In genomic region chr17:24461580-24461979, GRCm38 (mm10) we compare ENCODE assay signal across 9 mouse cellular contexts. TPM values are rescaled to one million over a fixed set of nuclear protein-coding genes. Genes with fewer than 3 reads are reported as not detected.
DNase-seq lines count a peak whose midpoint lies in the region; ATAC-seq and TF ChIP-seq lines count a peak whose summit lies in the region.
"Had no signal": no experiment of that assay in that cellular context is flagged by ENCODE, and none has a peak within 500 bp of the region (broad histone marks: within the 10 kb centered on the region; RNA-seq: fewer than 3 reads in every experiment).

No protein-coding gene starts in this region.

- no peak overlapping the region for H3K27ac ChIP-seq in forebrain, embryonic 14.5 days (ENCODE audit: low read depth, low read length)
- no peak overlapping the region for H3K27ac ChIP-seq in forebrain, embryonic 13.5 days
- H3K27ac ChIP-seq in midbrain, postnatal 0 days (ENCODE audit: low read depth, low read length): no peak overlapping the region
- no peak overlapping the region for H3K27ac ChIP-seq in midbrain, embryonic 10.5 days (replicated peaks)

- no peak for ATAC-seq in forebrain, embryonic 14.5 days
- no peak for ATAC-seq in forebrain, embryonic 13.5 days
- ATAC-seq in midbrain, postnatal 0 days (ENCODE audit: low FRiP score): no peak
- peak; percentile 75; the same call in 1 of the 2 replicates for ATAC-seq in erythroid progenitor cell, adult 5-6 weeks (replicated peaks; ENCODE audit: low FRiP score, poor library complexity, severe bottlenecking)

- H3K4me2 ChIP-seq in forebrain, embryonic 14.5 days (ENCODE audit: low read length): no peak overlapping the region
- H3K4me2 ChIP-seq in forebrain, embryonic 13.5 days: no peak overlapping the region
- no peak overlapping the region for H3K4me2 ChIP-seq in midbrain, postnatal 0 days (ENCODE audit: low read depth, low read length, poor library complexity, severe bottlenecking)

- TF ChIP-seq CTCF in midbrain, postnatal 0 days (IDR thresholded peaks at IDR 0.05): peak; percentile 56

- no peak overlapping the region for H3K9ac ChIP-seq in forebrain, embryonic 14.5 days (ENCODE audit: low read length)
- H3K9ac ChIP-seq in forebrain, embryonic 13.5 days: no peak overlapping the region
- H3K9ac ChIP-seq in midbrain, postnatal 0 days (replicated peaks; ENCODE audit: low read length, poor library complexity, severe bottlenecking): no peak overlapping the region

- H3K4me1 ChIP-seq in forebrain, embryonic 14.5 days (ENCODE audit: control insufficient read depth, insufficient read depth, low read length): no peaks in the 10 kb centered on the region
- no peaks in the 10 kb centered on the region for H3K4me1 ChIP-seq in forebrain, embryonic 13.5 days
- H3K4me1 ChIP-seq in midbrain, postnatal 0 days (ENCODE audit: insufficient read depth, low read length): no peaks in the 10 kb centered on the region
- no peaks in the 10 kb centered on the region for H3K4me1 ChIP-seq in midbrain, embryonic 10.5 days

- no peak overlapping the region for H3K4me3 ChIP-seq in forebrain, embryonic 14.5 days (ENCODE audit: low read depth, low read length)
- no peak overlapping the region for H3K4me3 ChIP-seq in forebrain, embryonic 13.5 days
- no peak overlapping the region for H3K4me3 ChIP-seq in midbrain, postnatal 0 days (ENCODE audit: low read depth, low read length)
- no peak overlapping the region for H3K4me3 ChIP-seq in midbrain, embryonic 10.5 days
- H3K4me3 ChIP-seq: myocyte had no signal

- no peaks in the 10 kb centered on the region for H3K27me3 ChIP-seq in forebrain, embryonic 14.5 days (replicated peaks; ENCODE audit: control insufficient read depth, insufficient read depth, low read length)
- no peaks in the 10 kb centered on the region for H3K27me3 ChIP-seq in forebrain, embryonic 13.5 days
- H3K27me3 ChIP-seq in midbrain, postnatal 0 days (ENCODE audit: insufficient read depth, low read length): no peaks in the 10 kb centered on the region
- no peaks in the 10 kb centered on the region for H3K27me3 ChIP-seq in midbrain, embryonic 10.5 days (ENCODE audit: low read depth, poor library complexity, severe bottlenecking)
- H3K27me3 ChIP-seq in splenic B cell, adult 2 months (ENCODE audit: control insufficient read depth, insufficient read depth, low read length, poor library complexity, severe bottlenecking): no peaks in the 10 kb centered on the region

- H3K9me3 ChIP-seq in forebrain, embryonic 14.5 days (replicated peaks; ENCODE audit: control insufficient read depth, low read length): no peaks in the 10 kb centered on the region
- no peaks in the 10 kb centered on the region for H3K9me3 ChIP-seq in forebrain, embryonic 13.5 days (replicated peaks)
- no peaks in the 10 kb centered on the region for H3K9me3 ChIP-seq in midbrain, postnatal 0 days (ENCODE audit: low read length)
- no peaks in the 10 kb centered on the region for H3K9me3 ChIP-seq in midbrain, embryonic 10.5 days (replicated peaks)

- DNase-seq in forebrain, embryonic 14.5 days (ENCODE audit: low spot score): peak; percentile 51
- DNase-seq in midbrain, postnatal 0 days (ENCODE audit: low spot score): peak; percentile 42
- DNase-seq in midbrain, embryonic 10.5 days (ENCODE audit: low spot score): no peak
- peak; percentile 76 for DNase-seq in splenic B cell, adult 2 months (ENCODE audit: low read depth, low spot score)
- no peak for DNase-seq in gastrocnemius, adult 8-10 months (ENCODE audit: low spot score in 2 of 2)
- no peak for DNase-seq in gastrocnemius, postnatal 10 days

- WGBS in forebrain, embryonic 14.5 days: 58% methylated on average over 2 of the region's 2 CpGs
- 69% methylated on average over 2 of the region's 2 CpGs for WGBS in forebrain, embryonic 13.5 days
- 62% methylated on average over 2 of the region's 2 CpGs for WGBS in midbrain, postnatal 0 days
- 77% methylated on average over 2 of the region's 2 CpGs for WGBS in midbrain, embryonic 10.5 days

- H3K36me3 ChIP-seq in forebrain, embryonic 14.5 days (ENCODE audit: control insufficient read depth, insufficient read depth, low read length): no peaks in the 10 kb centered on the region
- no peaks in the 10 kb centered on the region for H3K36me3 ChIP-seq in forebrain, embryonic 13.5 days (ENCODE audit: poor library complexity, severe bottlenecking)
- H3K36me3 ChIP-seq in midbrain, postnatal 0 days (ENCODE audit: insufficient read depth, low read length): no peaks in the 10 kb centered on the region
- no peaks in the 10 kb centered on the region for H3K36me3 ChIP-seq in midbrain, embryonic 10.5 days
- H3K36me3 ChIP-seq in splenic B cell, adult 2 months (ENCODE audit: control insufficient read depth, insufficient read depth, low read length, poor library complexity, severe bottlenecking): no peaks in the 10 kb centered on the region

RNA-seq across cellular contexts. Expression of gene E4f1, which starts 8.5 kb away (rescaled TPM):
- 8.3 and 16.9 TPM in 2 replicates for polyA plus RNA-seq in forebrain, embryonic 14.5 days (2014; fragmentation: Nextera tagmentation; extraction: Ambion mirVana)
- 38.8 and 39.8 TPM in 2 replicates for polyA plus RNA-seq in forebrain, embryonic 13.5 days (2015; fragmentation: Nextera tagmentation; extraction: Ambion mirVana)
- 35.1 and 38.0 TPM in 2 replicates for total RNA-seq in midbrain, postnatal 0 days (2014; rRNA removed)
- polyA plus RNA-seq in midbrain, postnatal 0 days (2015; fragmentation: Nextera tagmentation; extraction: Ambion mirVana): 25.6 and 30.6 TPM in 2 replicates
- polyA plus RNA-seq in midbrain, embryonic 10.5 days (2016; fragmentation: Nextera tagmentation; extraction: Ambion mirVana): 36.2 and 42.9 TPM in 2 replicates
- 34.8 and 64.5 TPM in 2 replicates for total RNA-seq in erythroid progenitor cell, adult 5-6 weeks (2015; ENCODE audit: low replicate concordance)
- total RNA-seq in erythroid progenitor cell, adult 5-6 weeks (2017; ENCODE audit: low replicate concordance): 24.8 and 28.7 TPM in 2 replicates
- total RNA-seq in gastrocnemius, adult 8-10 months (2022): 10 to 100 TPM; 13.6 to 14.6 (median 14.2) TPM
- total RNA-seq in gastrocnemius, postnatal 10 days (2021): 10 to 100 TPM; 10.8 to 17.3 TPM

RNA-seq across cellular contexts. Expression of gene Pgp, which starts 8.6 kb away (rescaled TPM):
- polyA plus RNA-seq in forebrain, embryonic 14.5 days (2014; fragmentation: Nextera tagmentation; extraction: Ambion mirVana): 54.7 and 56.5 TPM in 2 replicates
- 52.3 and 56.7 TPM in 2 replicates for polyA plus RNA-seq in forebrain, embryonic 13.5 days (2015; fragmentation: Nextera tagmentation; extraction: Ambion mirVana)
- total RNA-seq in midbrain, postnatal 0 days (2014; rRNA removed): 49.6 and 50.1 TPM in 2 replicates
- polyA plus RNA-seq in midbrain, postnatal 0 days (2015; fragmentation: Nextera tagmentation; extraction: Ambion mirVana): 86.8 and 88.7 TPM in 2 replicates
- 76.4 and 83.5 TPM in 2 replicates for polyA plus RNA-seq in midbrain, embryonic 10.5 days (2016; fragmentation: Nextera tagmentation; extraction: Ambion mirVana)
- total RNA-seq in erythroid progenitor cell, adult 5-6 weeks (2015; ENCODE audit: low replicate concordance): 28.1 and 48.6 TPM in 2 replicates
- 35.8 and 43.4 TPM in 2 replicates for total RNA-seq in erythroid progenitor cell, adult 5-6 weeks (2017; ENCODE audit: low replicate concordance)
- total RNA-seq in gastrocnemius, adult 8-10 months (2022): 10 to 100 TPM; 55.1 to 60.3 (median 60.2) TPM
- total RNA-seq in gastrocnemius, postnatal 10 days (2021): 10 to 100 TPM; 34.1 to 39.2 TPM

RNA-seq across cellular contexts. Expression of gene Bricd5, which starts 12.1 kb away (rescaled TPM):
- polyA plus RNA-seq in forebrain, embryonic 14.5 days (2014; fragmentation: Nextera tagmentation; extraction: Ambion mirVana): 0.38 and 1.3 TPM in 2 replicates
- 0.26 TPM in 1 of 2 replicates, not detected in the other for polyA plus RNA-seq in forebrain, embryonic 13.5 days (2015; fragmentation: Nextera tagmentation; extraction: Ambion mirVana)
- 0.57 TPM in 1 of 2 replicates, not detected in the other for total RNA-seq in midbrain, postnatal 0 days (2014; rRNA removed)
- polyA plus RNA-seq in midbrain, postnatal 0 days (2015; fragmentation: Nextera tagmentation; extraction: Ambion mirVana): 0.83 and 0.95 TPM in 2 replicates
- polyA plus RNA-seq in midbrain, embryonic 10.5 days (2016; fragmentation: Nextera tagmentation; extraction: Ambion mirVana): 0.21 and 0.22 TPM in 2 replicates
- not detected in 2 replicates for total RNA-seq in erythroid progenitor cell, adult 5-6 weeks (2015; ENCODE audit: low replicate concordance)
- total RNA-seq in erythroid progenitor cell, adult 5-6 weeks (2017; ENCODE audit: low replicate concordance): 2.1 TPM in 1 of 2 replicates, not detected in the other
- total RNA-seq in gastrocnemius, adult 8-10 months (2022): not detected
- under 1 TPM; 0.65 to 0.73 TPM for total RNA-seq in gastrocnemius, postnatal 10 days (2021)

RNA-seq across cellular contexts. Expression of gene Mlst8, which starts 17.3 kb away (rescaled TPM):
- 31.8 and 37.2 TPM in 2 replicates for polyA plus RNA-seq in forebrain, embryonic 14.5 days (2014; fragmentation: Nextera tagmentation; extraction: Ambion mirVana)
- 33.9 and 39.1 TPM in 2 replicates for polyA plus RNA-seq in forebrain, embryonic 13.5 days (2015; fragmentation: Nextera tagmentation; extraction: Ambion mirVana)
- 51.8 and 60.8 TPM in 2 replicates for total RNA-seq in midbrain, postnatal 0 days (2014; rRNA removed)
- 28.4 and 29.5 TPM in 2 replicates for polyA plus RNA-seq in midbrain, postnatal 0 days (2015; fragmentation: Nextera tagmentation; extraction: Ambion mirVana)
- polyA plus RNA-seq in midbrain, embryonic 10.5 days (2016; fragmentation: Nextera tagmentation; extraction: Ambion mirVana): 40.2 and 40.9 TPM in 2 replicates
- total RNA-seq in erythroid progenitor cell, adult 5-6 weeks (2015; ENCODE audit: low replicate concordance): 6.5 and 27.7 TPM in 2 replicates
- total RNA-seq in erythroid progenitor cell, adult 5-6 weeks (2017; ENCODE audit: low replicate concordance): 16.8 and 20.5 TPM in 2 replicates
- 10 to 100 TPM in 2 of 4 experiments, 1 to 10 TPM in 2; 8.2 to 11.3 (median 9.6) TPM for total RNA-seq in gastrocnemius, adult 8-10 months (2022)
- total RNA-seq in gastrocnemius, postnatal 10 days (2021): 10 to 100 TPM; 10.8 to 12.1 TPM

RNA-seq across cellular contexts. Expression of gene Dnase1l2, which starts 18.7 kb away (rescaled TPM):
- polyA plus RNA-seq in forebrain, embryonic 14.5 days (2014; fragmentation: Nextera tagmentation; extraction: Ambion mirVana): 2.3 and 3.5 TPM in 2 replicates
- 4.4 and 4.7 TPM in 2 replicates for polyA plus RNA-seq in forebrain, embryonic 13.5 days (2015; fragmentation: Nextera tagmentation; extraction: Ambion mirVana)
- 5.0 and 5.6 TPM in 2 replicates for total RNA-seq in midbrain, postnatal 0 days (2014; rRNA removed)
- 0.94 and 1.1 TPM in 2 replicates for polyA plus RNA-seq in midbrain, postnatal 0 days (2015; fragmentation: Nextera tagmentation; extraction: Ambion mirVana)
- 2.7 and 3.4 TPM in 2 replicates for polyA plus RNA-seq in midbrain, embryonic 10.5 days (2016; fragmentation: Nextera tagmentation; extraction: Ambion mirVana)
- total RNA-seq in erythroid progenitor cell, adult 5-6 weeks (2015; ENCODE audit: low replicate concordance): 4.6 and 9.0 TPM in 2 replicates
- total RNA-seq in erythroid progenitor cell, adult 5-6 weeks (2017; ENCODE audit: low replicate concordance): 1.2 and 4.0 TPM in 2 replicates
- 1 to 10 TPM in 1 of 4 experiments, under 1 TPM in 3; 0.15 to 1.0 (median 0.79) TPM for total RNA-seq in gastrocnemius, adult 8-10 months (2022)
- 1 to 10 TPM in 1 of 2 experiments, under 1 TPM in 1; 0.63 to 1.7 TPM for total RNA-seq in gastrocnemius, postnatal 10 days (2021)

Comparison
In these comparisons a context has a peak if more than half of its experiments do, and no peak if none do; other contexts are left out.
1. DNase-seq: peak in forebrain, embryonic 14.5 days (single experiment), midbrain, postnatal 0 days (single experiment) and splenic B cell, adult 2 months (single experiment); none in midbrain, embryonic 10.5 days (single experiment), gastrocnemius, adult 8-10 months (0 of 2) and gastrocnemius, postnatal 10 days (single experiment).